Mouse (Mus musculus) layer of hippocampus, adult 18-20 months (tissue): ENCODE data around the gene Tnfsf14. TPM values are rescaled to one million over a fixed set of nuclear protein-coding genes. Genes with fewer than 3 reads are reported as not detected.

Experiments used
- DNase-seq, 2 experiments: peaks; one replicate each; pipeline ENCODE4 v3.0.0; 2022; ENCODE audit warnings: low spot score in 2 of 2
- total RNA-seq, 2 experiments: library from RNA; stranded (reverse); gene quantifications; 2 replicates each; pipeline ENCODE4 v1.2.3; 2021

The Tnfsf14 gene
- total RNA-seq, 2 experiments from 2014 or later: not detected

- DNase-seq: no peak
Measured at GRCm38 (mm10) chr17:57201841-57202724, 8.1 kb upstream of the Tnfsf14 start.

GRCm38 (mm10) chr17:57198252-57198651 is 4.3 kb upstream of the Tnfsf14 start:
- no peak for DNase-seq

GRCm38 (mm10) chr17:57195326-57196010 is 1.5 kb upstream of the Tnfsf14 start:
- no peak for DNase-seq

- DNase-seq: no peak
Measured at GRCm38 (mm10) chr17:57194771-57195170, 794 bp upstream of the Tnfsf14 start.

- no peak for DNase-seq
Measured at GRCm38 (mm10) chr17:57188510-57189192, 5.3 kb downstream of the Tnfsf14 start.

- DNase-seq: no peak
Measured at GRCm38 (mm10) chr17:57185641-57186040, 8.3 kb downstream of the Tnfsf14 start.

GRCm38 (mm10) chr17:57182871-57183270 is 11.1 kb downstream of the Tnfsf14 start:
- no peak for DNase-seq

- DNase-seq: peak in 1 of 2 experiments; percentile 16
Measured at GRCm38 (mm10) chr17:57180363-57180762, 13.6 kb downstream of the Tnfsf14 start.

GRCm38 (mm10) chr17:57173351-57173750 is 20.6 kb downstream of the Tnfsf14 start:
- DNase-seq: no peak

- DNase-seq: no peak
Measured at GRCm38 (mm10) chr17:57172378-57172777, 21.6 kb downstream of the Tnfsf14 start.

GRCm38 (mm10) chr17:57170616-57171260 is 23.2 kb downstream of the Tnfsf14 start:
- DNase-seq: no peak

GRCm38 (mm10) chr17:57166800-57167791 is 26.9 kb downstream of the Tnfsf14 start:
- DNase-seq: peak; percentile 79 to 91

GRCm38 (mm10) chr17:57153787-57154186 is 40.2 kb downstream of the Tnfsf14 start:
- DNase-seq: no peak

GRCm38 (mm10) chr17:57153006-57153405 is 41.0 kb downstream of the Tnfsf14 start:
- DNase-seq: no peak

- DNase-seq: no peak
Measured at GRCm38 (mm10) chr17:57148994-57149803, 44.8 kb downstream of the Tnfsf14 start, which contains the start of gene Cd70. Gene Cd70 (minus strand): TSS chr17:57149777.

GRCm38 (mm10) chr17:57148343-57148742 is 45.6 kb downstream of the Tnfsf14 start:
- no peak for DNase-seq

- DNase-seq: no peak
Measured at GRCm38 (mm10) chr17:57145115-57145514, 48.9 kb downstream of the Tnfsf14 start.

GRCm38 (mm10) chr17:57143704-57144103 is 50.3 kb downstream of the Tnfsf14 start:
- DNase-seq: no peak

- no peak for DNase-seq
Measured at GRCm38 (mm10) chr17:57139708-57140107, 54.3 kb downstream of the Tnfsf14 start.
